Mouse (Mus musculus) brain, embryonic 14.5 days (tissue): ENCODE measurements around the gene Zg16.

Experiments used
- CTCF ChIP-seq: fragments of 200-500 bp; IDR thresholded peaks from 2 replicates; pipeline ENCODE4 v1.5.1; 2012; ENCODE audit warnings: inconsistent platforms, mild to moderate bottlenecking, moderate library complexity, borderline replicate concordance; ENCODE audit not compliant: insufficient read depth, insufficient read length; ENCODE audit errors: extremely low read depth
- POLR2A ChIP-seq: fragments of 200-500 bp; IDR thresholded peaks from 2 replicates; pipeline ENCODE4 v1.6.1; 2012; ENCODE audit warnings: mild to moderate bottlenecking, inconsistent platforms, borderline replicate concordance; ENCODE audit not compliant: poor library complexity, insufficient read depth, insufficient read length, severe bottlenecking; ENCODE audit errors: extremely low read depth

GRCm38 (mm10) chr7:127003620-127004019, 83.5 kb downstream of the Zg16 start:
- TF ChIP-seq POLR2A (no peak), CTCF (no peak)
